Mouse (Mus musculus): Measurements from ENCODE around the gene Kcna10. TPM values are rescaled to one million over a fixed set of nuclear protein-coding genes. Genes with fewer than 3 reads are reported as not detected.

Kcna10 gene
- polyA plus RNA-seq, 1 experiment = not detected

- no peak overlapping the region for H3K27ac ChIP-seq (ENCODE audit: insufficient read depth, low read depth, low read length)
- no peaks in the 10 kb centered on the region for H3K36me3 ChIP-seq (ENCODE audit: control insufficient read depth, insufficient read depth, low read length)
- no peaks in the 10 kb centered on the region for H3K4me1 ChIP-seq (ENCODE audit: control insufficient read depth, insufficient read depth, low read length)
- WGBS = 59% methylated on average over 4 of the region's 4 CpGs
- H3K4me3 ChIP-seq (ENCODE audit: insufficient read depth, low read depth, low read length) = no peak overlapping the region
- no peaks in the 10 kb centered on the region for H3K27me3 ChIP-seq (replicated peaks; ENCODE audit: control insufficient read depth, insufficient read depth, low read length)
- TF ChIP-seq POLR2A (IDR thresholded peaks at IDR 0.05; ENCODE audit: low read depth, low read length) (no peak), CTCF (conservative IDR thresholded peaks at IDR 0.05; ENCODE audit: insufficient read depth, insufficient read length, low read depth, low read length) (no peak)
- DNase-seq = no peak
Observed at GRCm38 (mm10) chr3:107175486-107175885, 7.4 kb upstream of the Kcna10 start.

GRCm38 (mm10) chr3:107176501-107176900 is 6.4 kb upstream of the Kcna10 start:
- no peak overlapping the region for H3K4me3 ChIP-seq (ENCODE audit: insufficient read depth, low read depth, low read length)
- no peaks in the 10 kb centered on the region for H3K27me3 ChIP-seq (replicated peaks; ENCODE audit: control insufficient read depth, insufficient read depth, low read length)
- WGBS = 32% methylated on average over 9 of the region's 9 CpGs
- H3K36me3 ChIP-seq (ENCODE audit: control insufficient read depth, insufficient read depth, low read length) = no peaks in the 10 kb centered on the region
- no peak overlapping the region for H3K27ac ChIP-seq (ENCODE audit: insufficient read depth, low read depth, low read length)
- TF ChIP-seq CTCF (conservative IDR thresholded peaks at IDR 0.05; ENCODE audit: insufficient read depth, insufficient read length, low read depth, low read length) (no peak), POLR2A (IDR thresholded peaks at IDR 0.05; ENCODE audit: low read depth, low read length) (no peak)
- no peak for DNase-seq
- H3K4me1 ChIP-seq (ENCODE audit: control insufficient read depth, insufficient read depth, low read length) = no peaks in the 10 kb centered on the region

- H3K36me3 ChIP-seq (ENCODE audit: control insufficient read depth, insufficient read depth, low read length) = no peaks in the 10 kb centered on the region
- H3K4me1 ChIP-seq (ENCODE audit: control insufficient read depth, insufficient read depth, low read length) = no peaks in the 10 kb centered on the region
- H3K27me3 ChIP-seq (replicated peaks; ENCODE audit: control insufficient read depth, insufficient read depth, low read length) = no peaks in the 10 kb centered on the region
- WGBS = 83% methylated on average over 2 of the region's 2 CpGs
- H3K27ac ChIP-seq (ENCODE audit: insufficient read depth, low read depth, low read length) = no peak overlapping the region
- no peak overlapping the region for H3K4me3 ChIP-seq (ENCODE audit: insufficient read depth, low read depth, low read length)
- TF ChIP-seq POLR2A (IDR thresholded peaks at IDR 0.05; ENCODE audit: low read depth, low read length) (no peak), CTCF (conservative IDR thresholded peaks at IDR 0.05; ENCODE audit: insufficient read depth, insufficient read length, low read depth, low read length) (no peak)
- DNase-seq = no peak
Observed at GRCm38 (mm10) chr3:107180860-107181259, 2.0 kb upstream of the Kcna10 start.

GRCm38 (mm10) chr3:107183178-107183577 is 322 bp downstream of the Kcna10 start:
- no peak for TF ChIP-seq CTCF (conservative IDR thresholded peaks at IDR 0.05; ENCODE audit: insufficient read depth, insufficient read length, low read depth, low read length)
- TF ChIP-seq POLR2A (IDR thresholded peaks at IDR 0.05; ENCODE audit: low read depth, low read length) = no peak
- DNase-seq = peak; percentile 7
- WGBS = 61% methylated on average over 3 of the region's 3 CpGs
- Histone ChIP-seq H3K4me1 (ENCODE audit: control insufficient read depth, insufficient read depth, low read length) (no peaks in the 10 kb centered on the region), H3K36me3 (ENCODE audit: control insufficient read depth, insufficient read depth, low read length) (no peaks in the 10 kb centered on the region), H3K4me3 (ENCODE audit: insufficient read depth, low read depth, low read length) (no peak overlapping the region), H3K27me3 (replicated peaks; ENCODE audit: control insufficient read depth, insufficient read depth, low read length) (no peaks in the 10 kb centered on the region), H3K27ac (ENCODE audit: insufficient read depth, low read depth, low read length) (no peak overlapping the region)

GRCm38 (mm10) chr3:107185597-107185996 is 2.7 kb downstream of the Kcna10 start:
- Histone ChIP-seq H3K27ac (ENCODE audit: insufficient read depth, low read depth, low read length) (no peak overlapping the region), H3K36me3 (ENCODE audit: control insufficient read depth, insufficient read depth, low read length) (no peaks in the 10 kb centered on the region), H3K4me1 (ENCODE audit: control insufficient read depth, insufficient read depth, low read length) (no peaks in the 10 kb centered on the region), H3K4me3 (ENCODE audit: insufficient read depth, low read depth, low read length) (no peak overlapping the region), H3K27me3 (replicated peaks; ENCODE audit: control insufficient read depth, insufficient read depth, low read length) (no peaks in the 10 kb centered on the region)
- TF ChIP-seq POLR2A (IDR thresholded peaks at IDR 0.05; ENCODE audit: low read depth, low read length) (no peak), CTCF (conservative IDR thresholded peaks at IDR 0.05; ENCODE audit: insufficient read depth, insufficient read length, low read depth, low read length) (no peak)
- 63% methylated on average over 3 of the region's 3 CpGs for WGBS
- DNase-seq = no peak

GRCm38 (mm10) chr3:107187022-107187421 is 4.2 kb downstream of the Kcna10 start:
- H3K27me3 ChIP-seq (replicated peaks; ENCODE audit: control insufficient read depth, insufficient read depth, low read length) = no peaks in the 10 kb centered on the region
- TF ChIP-seq CTCF (conservative IDR thresholded peaks at IDR 0.05; ENCODE audit: insufficient read depth, insufficient read length, low read depth, low read length) = no peak
- TF ChIP-seq POLR2A (IDR thresholded peaks at IDR 0.05; ENCODE audit: low read depth, low read length) = no peak
- no peak overlapping the region for H3K4me3 ChIP-seq (ENCODE audit: insufficient read depth, low read depth, low read length)
- no peak overlapping the region for H3K27ac ChIP-seq (ENCODE audit: insufficient read depth, low read depth, low read length)
- no peak for DNase-seq
- H3K36me3 ChIP-seq (ENCODE audit: control insufficient read depth, insufficient read depth, low read length) = no peaks in the 10 kb centered on the region
- H3K4me1 ChIP-seq (ENCODE audit: control insufficient read depth, insufficient read depth, low read length) = no peaks in the 10 kb centered on the region
- WGBS = 82% methylated on average over 4 of the region's 4 CpGs

GRCm38 (mm10) chr3:107188226-107188899 is 5.5 kb downstream of the Kcna10 start:
- Histone ChIP-seq H3K27ac (ENCODE audit: insufficient read depth, low read depth, low read length) (no peak overlapping the region), H3K4me1 (ENCODE audit: control insufficient read depth, insufficient read depth, low read length) (no peaks in the 10 kb centered on the region), H3K27me3 (replicated peaks; ENCODE audit: control insufficient read depth, insufficient read depth, low read length) (no peaks in the 10 kb centered on the region), H3K36me3 (ENCODE audit: control insufficient read depth, insufficient read depth, low read length) (no peaks in the 10 kb centered on the region), H3K4me3 (ENCODE audit: insufficient read depth, low read depth, low read length) (no peak overlapping the region)
- peak; percentile 21 for DNase-seq
- no peak for TF ChIP-seq POLR2A (IDR thresholded peaks at IDR 0.05; ENCODE audit: low read depth, low read length)
- TF ChIP-seq CTCF (conservative IDR thresholded peaks at IDR 0.05; ENCODE audit: insufficient read depth, insufficient read length, low read depth, low read length) = peak; percentile 63
- WGBS = 43% methylated on average over 6 of the region's 6 CpGs

Data from kidney, adult 2 months (tissue).